In genomic region chr19:24897896-24898736, GRCm38 (mm10) we compare ENCODE assay signal across 10 mouse cellular contexts. TPM values are rescaled to one million over a fixed set of nuclear protein-coding genes. Genes with fewer than 3 reads are reported as not detected.
DNase-seq lines count a peak whose midpoint lies in the region; ATAC-seq and TF ChIP-seq lines count a peak whose summit lies in the region.
"Had no signal": no experiment of that assay in that cellular context is flagged by ENCODE, and none has a peak within 500 bp of the region (broad histone marks: within the 10 kb centered on the region; RNA-seq: fewer than 3 reads in every experiment).

No protein-coding gene starts in this region.

- ATAC-seq in kidney, postnatal 0 days (replicated peaks; ENCODE audit: low FRiP score, low read depth), result no peak
- ATAC-seq in forebrain, embryonic 12.5 days (ENCODE audit: low FRiP score), result no peak
- ATAC-seq in limb, embryonic 15.5 days (ENCODE audit: insufficient number of reproducible peaks, low FRiP score, low TSS enrichment, low read depth), result no peak

- intact Hi-C loops in gastrocnemius, postnatal 36 days (cut with DNase I), result no loop called here

- TF ChIP-seq CTCF in kidney, postnatal 0 days (IDR thresholded peaks at IDR 0.05; ENCODE audit: low read depth), result no peak
- TF ChIP-seq CTCF in thymus, adult 2 months (IDR thresholded peaks at IDR 0.05; ENCODE audit: borderline replicate concordance, control insufficient read depth, extremely low read depth, insufficient read depth, low read length, poor library complexity), result no peak

- H3K4me2 ChIP-seq in kidney, postnatal 0 days (ENCODE audit: low read length), result no peak overlapping the region
- H3K4me2 ChIP-seq in forebrain, embryonic 12.5 days, result 0 out of 2 replicates have a peak overlapping the region, but pooled peaks have one; percentile 37
- H3K4me2 ChIP-seq in limb, embryonic 15.5 days, result peak overlapping the region; percentile 27; the same call in 1 of the 2 replicates

- H3K4me1 ChIP-seq in kidney, postnatal 0 days (replicated peaks; ENCODE audit: insufficient read depth, low read length), result peaks cover 15% of the 10 kb centered on the region; the same call in 1 of the 2 replicates
- H3K4me1 ChIP-seq in forebrain, embryonic 12.5 days, result peaks cover 26% of the 10 kb centered on the region
- peaks cover 30% of the 10 kb centered on the region for H3K4me1 ChIP-seq in limb, embryonic 15.5 days
- H3K4me1 ChIP-seq in thymus, adult 2 months (replicated peaks; ENCODE audit: control insufficient read depth, insufficient read depth, low read length), result no peaks in the 10 kb centered on the region

- H3K9ac ChIP-seq in kidney, postnatal 0 days (ENCODE audit: low read depth, low read length), result no peak overlapping the region
- H3K9ac ChIP-seq in forebrain, embryonic 12.5 days, result no peak overlapping the region
- no peak overlapping the region for H3K9ac ChIP-seq in limb, embryonic 15.5 days

- H3K4me3 ChIP-seq in kidney, postnatal 0 days (replicated peaks; ENCODE audit: low read depth, low read length), result peak overlapping the region; percentile 17; the same call in 1 of the 2 replicates
- H3K4me3 ChIP-seq in forebrain, embryonic 12.5 days (replicated peaks), result peak overlapping the region; percentile 10; the same call in 1 of the 2 replicates
- H3K4me3 ChIP-seq in limb, embryonic 15.5 days, result peak overlapping the region; percentile 19; the same call in 1 of the 2 replicates
- no peak overlapping the region for H3K4me3 ChIP-seq in thymus, adult 2 months (ENCODE audit: control insufficient read depth, insufficient read depth, low read length)

- H3K27ac ChIP-seq in kidney, postnatal 0 days, result no peak overlapping the region
- H3K27ac ChIP-seq in forebrain, embryonic 12.5 days, result no peak overlapping the region
- H3K27ac ChIP-seq in limb, embryonic 15.5 days, result no peak overlapping the region
- no peak overlapping the region for H3K27ac ChIP-seq in thymus, adult 2 months (ENCODE audit: control insufficient read depth, insufficient read depth, low read length)

- H3K36me3 ChIP-seq in kidney, postnatal 0 days (ENCODE audit: insufficient read depth, low read length), result no peaks in the 10 kb centered on the region
- no peaks in the 10 kb centered on the region for H3K36me3 ChIP-seq in forebrain, embryonic 12.5 days (replicated peaks)
- no peaks in the 10 kb centered on the region for H3K36me3 ChIP-seq in limb, embryonic 15.5 days
- no peaks in the 10 kb centered on the region for H3K36me3 ChIP-seq in thymus, adult 2 months (ENCODE audit: control insufficient read depth, insufficient read depth, low read length)

- TF ChIP-seq POLR2A in thymus, adult 2 months (IDR thresholded peaks at IDR 0.05; ENCODE audit: control insufficient read depth, extremely low read depth, insufficient read depth, low read length, poor library complexity), result no peak

- H3K9me3 ChIP-seq in kidney, postnatal 0 days (replicated peaks; ENCODE audit: low read length), result no peaks in the 10 kb centered on the region
- H3K9me3 ChIP-seq in forebrain, embryonic 12.5 days, result no peaks in the 10 kb centered on the region
- H3K9me3 ChIP-seq in limb, embryonic 15.5 days, result no peaks in the 10 kb centered on the region

- 2% methylated on average over 20 of the region's 20 CpGs for WGBS in kidney, postnatal 0 days
- under 1% methylated on average over 20 of the region's 20 CpGs for WGBS in forebrain, embryonic 12.5 days
- 2% methylated on average over 20 of the region's 20 CpGs for WGBS in limb, embryonic 15.5 days
- 11% methylated on average over 20 of the region's 20 CpGs for WGBS in thymus, adult 2 months

- peaks cover 59% of the 10 kb centered on the region for H3K27me3 ChIP-seq in kidney, postnatal 0 days (ENCODE audit: insufficient read depth, low read length)
- peaks cover 86% of the 10 kb centered on the region for H3K27me3 ChIP-seq in forebrain, embryonic 12.5 days
- peaks cover 73% of the 10 kb centered on the region for H3K27me3 ChIP-seq in limb, embryonic 15.5 days
- H3K27me3 ChIP-seq in thymus, adult 2 months (ENCODE audit: control insufficient read depth, insufficient read depth, low read length), result peaks cover 37% of the 10 kb centered on the region

- DNase-seq in embryo, embryonic 10.5 days (ENCODE audit: low spot score), result peak; percentile 62
- DNase-seq in embryo, embryonic 10 days (ENCODE audit: low spot score), result no peak
- DNase-seq in kidney, postnatal 0 days (ENCODE audit: low spot score), result no peak
- no peak for DNase-seq in kidney, postnatal 36 days
- DNase-seq in gastrocnemius, postnatal 36 days, result no peak
- DNase-seq in thymus, adult 2 months, result no peak
- DNase-seq: lung, postnatal 10 days had no signal

RNA-seq across cellular contexts. Expression of gene Foxd4, which starts 2.9 kb away (rescaled TPM):
- not detected in 2 replicates for polyA plus RNA-seq in kidney, postnatal 0 days (2015; fragmentation: Nextera tagmentation; extraction: Ambion mirVana)
- 0.09 TPM in 1 of 2 replicates, not detected in the other for polyA plus RNA-seq in forebrain, embryonic 12.5 days (2016; fragmentation: Nextera tagmentation; extraction: Ambion mirVana)
- polyA plus RNA-seq in limb, embryonic 15.5 days (2015; fragmentation: Nextera tagmentation; extraction: Ambion mirVana), result not detected in 2 replicates
- total RNA-seq in gastrocnemius, postnatal 36 days (2021), result not detected
- not detected in 2 replicates for polyA plus RNA-seq in thymus, adult 2 months (2012; rRNA removed)

RNA-seq across cellular contexts. Expression of gene Gm10053, which starts 22.6 kb away (rescaled TPM):
- 458 and 466 TPM in 2 replicates for polyA plus RNA-seq in kidney, postnatal 0 days (2015; fragmentation: Nextera tagmentation; extraction: Ambion mirVana)
- 211 and 224 TPM in 2 replicates for polyA plus RNA-seq in forebrain, embryonic 12.5 days (2016; fragmentation: Nextera tagmentation; extraction: Ambion mirVana)
- 162 and 186 TPM in 2 replicates for polyA plus RNA-seq in limb, embryonic 15.5 days (2015; fragmentation: Nextera tagmentation; extraction: Ambion mirVana)
- 100 to 1,000 TPM; 523 to 532 TPM for total RNA-seq in gastrocnemius, postnatal 36 days (2021)
- polyA plus RNA-seq in thymus, adult 2 months (2012; rRNA removed), result 8.1 and 12.9 TPM in 2 replicates

RNA-seq across cellular contexts. Expression of gene Pgm5, which starts 36.5 kb away (rescaled TPM):
- polyA plus RNA-seq in kidney, postnatal 0 days (2015; fragmentation: Nextera tagmentation; extraction: Ambion mirVana), result 0.87 and 0.96 TPM in 2 replicates
- polyA plus RNA-seq in forebrain, embryonic 12.5 days (2016; fragmentation: Nextera tagmentation; extraction: Ambion mirVana), result 0.21 and 0.61 TPM in 2 replicates
- polyA plus RNA-seq in limb, embryonic 15.5 days (2015; fragmentation: Nextera tagmentation; extraction: Ambion mirVana), result 2.2 and 2.6 TPM in 2 replicates
- 10 to 100 TPM in 1 of 2 experiments, 1 to 10 TPM in 1; 9.0 to 10.6 TPM for total RNA-seq in gastrocnemius, postnatal 36 days (2021)
- 4.4 and 7.2 TPM in 2 replicates for polyA plus RNA-seq in thymus, adult 2 months (2012; rRNA removed)
- total RNA-seq: neutrophil, adult 5-6 weeks had no signal

Comparison
In these comparisons a context has a peak if more than half of its experiments do, and no peak if none do; other contexts are left out.
1. RNA of gene Gm10053, which starts 22.6 kb away (polyA plus RNA-seq): 458 to 466 TPM in kidney, postnatal 0 days, 211 to 224 TPM in forebrain, embryonic 12.5 days and 162 to 186 TPM in limb, embryonic 15.5 days; 8.1 to 12.9 TPM in thymus, adult 2 months; every median in the first group is over 10 times any median in the second.